Mouse (Mus musculus): ENCODE measurements around the gene Olfr1175-ps. TPM values are rescaled to one million over a fixed set of nuclear protein-coding genes. Genes with fewer than 3 reads are reported as not detected.

Olfr1175-ps gene
- not detected for polyA plus RNA-seq (2015; fragmentation: Illumina TruSeq; extraction: RNeasy Lipid Tissue Mini Kit (QIAGEN cat#74804); ENCODE audit: insufficient read depth, low read depth, low replicate concordance)

GRCm38 (mm10) chr2:88327115-88327514 is at the start of gene Olfr1175-ps:
Gene Olfr1175-ps, minus strand, starts transcription at chr2:88327215.

GRCm38 (mm10) chr2:88346392-88346791 is 19.4 kb upstream of the Olfr1175-ps start, which contains the start of gene Olfr1177-ps:
Gene Olfr1177-ps, minus strand, starts transcription at chr2:88346492.

GRCm38 (mm10) chr2:88336421-88336820 is 9.4 kb upstream of the Olfr1175-ps start, which contains the start of gene Olfr1176:
Gene Olfr1176, plus strand, starts transcription at chr2:88336721.

GRCm38 (mm10) chr2:88315035-88315434 is 12.0 kb downstream of the Olfr1175-ps start, which contains the start of gene Olfr1174-ps:
Gene Olfr1174-ps, minus strand, starts transcription at chr2:88315135.

GRCm38 (mm10) chr2:88279775-88280174 is 47.2 kb downstream of the Olfr1175-ps start, which contains the start of gene Olfr1173:
Gene Olfr1173, minus strand, starts transcription at chr2:88279875.

Other genes with a start within 250 kb of the Olfr1175-ps start
- gene Olfr1164, start 233.2 kb downstream of the Olfr1175-ps start, polyA plus RNA-seq (2015; fragmentation: Illumina TruSeq; extraction: RNeasy Lipid Tissue Mini Kit (QIAGEN cat#74804); ENCODE audit: insufficient read depth, low read depth, low replicate concordance), result not detected
- not detected for gene Olfr1166, start 198.9 kb downstream of the Olfr1175-ps start, polyA plus RNA-seq (2015; fragmentation: Illumina TruSeq; extraction: RNeasy Lipid Tissue Mini Kit (QIAGEN cat#74804); ENCODE audit: insufficient read depth, low read depth, low replicate concordance)
- gene Olfr1167, start 172.0 kb downstream of the Olfr1175-ps start, polyA plus RNA-seq (2015; fragmentation: Illumina TruSeq; extraction: RNeasy Lipid Tissue Mini Kit (QIAGEN cat#74804); ENCODE audit: insufficient read depth, low read depth, low replicate concordance), result not detected
- gene Olfr1168, start 145.3 kb downstream of the Olfr1175-ps start, polyA plus RNA-seq (2015; fragmentation: Illumina TruSeq; extraction: RNeasy Lipid Tissue Mini Kit (QIAGEN cat#74804); ENCODE audit: insufficient read depth, low read depth, low replicate concordance), result not detected
- not detected for gene Olfr1170, start 98.9 kb downstream of the Olfr1175-ps start, polyA plus RNA-seq (2015; fragmentation: Illumina TruSeq; extraction: RNeasy Lipid Tissue Mini Kit (QIAGEN cat#74804); ENCODE audit: insufficient read depth, low read depth, low replicate concordance)
- not detected for gene Olfr1173, start 47.3 kb downstream of the Olfr1175-ps start, polyA plus RNA-seq (2015; fragmentation: Illumina TruSeq; extraction: RNeasy Lipid Tissue Mini Kit (QIAGEN cat#74804); ENCODE audit: insufficient read depth, low read depth, low replicate concordance)
- not detected for gene Olfr1174-ps, start 12.1 kb downstream of the Olfr1175-ps start, polyA plus RNA-seq (2015; fragmentation: Illumina TruSeq; extraction: RNeasy Lipid Tissue Mini Kit (QIAGEN cat#74804); ENCODE audit: insufficient read depth, low read depth, low replicate concordance)
- gene Olfr1176, start 9.5 kb upstream of the Olfr1175-ps start, polyA plus RNA-seq (2015; fragmentation: Illumina TruSeq; extraction: RNeasy Lipid Tissue Mini Kit (QIAGEN cat#74804); ENCODE audit: insufficient read depth, low read depth, low replicate concordance), result not detected
- gene Olfr1177-ps, start 19.3 kb upstream of the Olfr1175-ps start, polyA plus RNA-seq (2015; fragmentation: Illumina TruSeq; extraction: RNeasy Lipid Tissue Mini Kit (QIAGEN cat#74804); ENCODE audit: insufficient read depth, low read depth, low replicate concordance), result not detected
- gene Olfr1178, start 59.8 kb upstream of the Olfr1175-ps start, polyA plus RNA-seq (2015; fragmentation: Illumina TruSeq; extraction: RNeasy Lipid Tissue Mini Kit (QIAGEN cat#74804); ENCODE audit: insufficient read depth, low read depth, low replicate concordance), result not detected
- gene Olfr1179, start 79.2 kb upstream of the Olfr1175-ps start, polyA plus RNA-seq (2015; fragmentation: Illumina TruSeq; extraction: RNeasy Lipid Tissue Mini Kit (QIAGEN cat#74804); ENCODE audit: insufficient read depth, low read depth, low replicate concordance), result not detected
- not detected for gene Olfr1180, start 91.9 kb upstream of the Olfr1175-ps start, polyA plus RNA-seq (2015; fragmentation: Illumina TruSeq; extraction: RNeasy Lipid Tissue Mini Kit (QIAGEN cat#74804); ENCODE audit: insufficient read depth, low read depth, low replicate concordance)
- not detected for gene Olfr1181, start 99.0 kb upstream of the Olfr1175-ps start, polyA plus RNA-seq (2015; fragmentation: Illumina TruSeq; extraction: RNeasy Lipid Tissue Mini Kit (QIAGEN cat#74804); ENCODE audit: insufficient read depth, low read depth, low replicate concordance)
- not detected for gene Gm13757, start 121.9 kb upstream of the Olfr1175-ps start, polyA plus RNA-seq (2015; fragmentation: Illumina TruSeq; extraction: RNeasy Lipid Tissue Mini Kit (QIAGEN cat#74804); ENCODE audit: insufficient read depth, low read depth, low replicate concordance)
- gene Olfr1183, start 127.7 kb upstream of the Olfr1175-ps start, polyA plus RNA-seq (2015; fragmentation: Illumina TruSeq; extraction: RNeasy Lipid Tissue Mini Kit (QIAGEN cat#74804); ENCODE audit: insufficient read depth, low read depth, low replicate concordance), result not detected
- gene Olfr1184, start 156.4 kb upstream of the Olfr1175-ps start, polyA plus RNA-seq (2015; fragmentation: Illumina TruSeq; extraction: RNeasy Lipid Tissue Mini Kit (QIAGEN cat#74804); ENCODE audit: insufficient read depth, low read depth, low replicate concordance), result not detected
- not detected for gene Olfr1185-ps1, start 166.1 kb upstream of the Olfr1175-ps start, polyA plus RNA-seq (2015; fragmentation: Illumina TruSeq; extraction: RNeasy Lipid Tissue Mini Kit (QIAGEN cat#74804); ENCODE audit: insufficient read depth, low read depth, low replicate concordance)
- not detected for gene Olfr1186, start 191.3 kb upstream of the Olfr1175-ps start, polyA plus RNA-seq (2015; fragmentation: Illumina TruSeq; extraction: RNeasy Lipid Tissue Mini Kit (QIAGEN cat#74804); ENCODE audit: insufficient read depth, low read depth, low replicate concordance)
- not detected for gene Olfr1188, start 229.7 kb upstream of the Olfr1175-ps start, polyA plus RNA-seq (2015; fragmentation: Illumina TruSeq; extraction: RNeasy Lipid Tissue Mini Kit (QIAGEN cat#74804); ENCODE audit: insufficient read depth, low read depth, low replicate concordance)